Mouse (Mus musculus) liver, adult 2 months (tissue): ENCODE data around the gene Sema6d. TPM values are rescaled to one million over a fixed set of nuclear protein-coding genes. Genes with fewer than 3 reads are reported as not detected.

ENCODE experiments used
- DNase-seq: peaks from one replicate; pipeline ENCODE4 v3.0.0-alpha.2; 2011; ENCODE audit warnings: low read depth, low spot score; ENCODE audit errors: extremely low read depth
- H3K27ac ChIP-seq: fragments of 200-500 bp; replicated peaks from 2 replicates; pipeline ENCODE4 v1.5.1; 2012; ENCODE audit warnings: low read depth, mild to moderate bottlenecking, control low read depth, inconsistent platforms, low read length; ENCODE audit not compliant: insufficient read depth
- H3K27me3 ChIP-seq: fragments of 200-500 bp; 2 replicates; pipeline ENCODE4 v1.6.1; 2012; ENCODE audit warnings: mild to moderate bottlenecking, moderate library complexity, low read length, inconsistent platforms; ENCODE audit not compliant: control insufficient read depth, insufficient read depth
- H3K36me3 ChIP-seq: fragments of 200-500 bp; 2 replicates; pipeline ENCODE4 v1.6.1; 2012; ENCODE audit warnings: low read length, inconsistent platforms; ENCODE audit not compliant: control insufficient read depth, insufficient read depth
- H3K4me1 ChIP-seq: fragments of 200-500 bp; 2 replicates; pipeline ENCODE4 v1.6.1; 2011; ENCODE audit warnings: low read length; ENCODE audit not compliant: control insufficient read depth, insufficient read depth
- H3K4me3 ChIP-seq: fragments of 200-500 bp; 2 replicates; pipeline ENCODE4 v1.5.1; 2011; ENCODE audit warnings: low read depth, mild to moderate bottlenecking, control low read depth, low read length, moderate library complexity; ENCODE audit not compliant: insufficient read depth
- H3K79me2 ChIP-seq: fragments of 200-500 bp; 2 replicates; pipeline ENCODE4 v1.6.1; 2012; ENCODE audit warnings: inconsistent platforms, mild to moderate bottlenecking, low read length, moderate library complexity; ENCODE audit not compliant: control insufficient read depth, insufficient read depth
- H3K9ac ChIP-seq: fragments of 200-500 bp; 2 replicates; pipeline ENCODE4 v1.6.1; 2012; ENCODE audit warnings: low read depth, mild to moderate bottlenecking, control low read depth, inconsistent platforms, low read length
- CTCF ChIP-seq: fragments of 200-500 bp; IDR thresholded peaks from 2 replicates; pipeline ENCODE4 v1.5.1; 2011; ENCODE audit warnings: low read depth, low read length, control low read depth
- POLR2A ChIP-seq: fragments of 200-500 bp; IDR thresholded peaks from 2 replicates; pipeline ENCODE4 v1.6.1; 2011; ENCODE audit warnings: low read length, control low read depth; ENCODE audit not compliant: insufficient read depth; ENCODE audit errors: extremely low read depth
- WGBS: fragments of 180-500 bp; shearing (Covaris S2); methylation state at CpG from one replicate; pipeline ENCODE4 v1.1.7; 2018; 5-methylcytosine and 5-hydroxymethylcytosine counted together
- polyA plus RNA-seq: library from polyadenylated mRNA; depleted of rRNA; stranded (reverse); fragments of >200 nt; gene quantifications from 2 replicates; pipeline ENCODE4 v1.2.3, GENCODE M21; 2012
- total RNA-seq: library from RNA; depleted of rRNA; stranded (reverse); fragments of >200 nt; gene quantifications from 2 replicates; pipeline ENCODE4 v1.2.3, GENCODE M21; 2014

Sema6d gene
- total and polyA plus RNA-seq, 2 experiments = 3.9 to 8.5 TPM

DNA sequence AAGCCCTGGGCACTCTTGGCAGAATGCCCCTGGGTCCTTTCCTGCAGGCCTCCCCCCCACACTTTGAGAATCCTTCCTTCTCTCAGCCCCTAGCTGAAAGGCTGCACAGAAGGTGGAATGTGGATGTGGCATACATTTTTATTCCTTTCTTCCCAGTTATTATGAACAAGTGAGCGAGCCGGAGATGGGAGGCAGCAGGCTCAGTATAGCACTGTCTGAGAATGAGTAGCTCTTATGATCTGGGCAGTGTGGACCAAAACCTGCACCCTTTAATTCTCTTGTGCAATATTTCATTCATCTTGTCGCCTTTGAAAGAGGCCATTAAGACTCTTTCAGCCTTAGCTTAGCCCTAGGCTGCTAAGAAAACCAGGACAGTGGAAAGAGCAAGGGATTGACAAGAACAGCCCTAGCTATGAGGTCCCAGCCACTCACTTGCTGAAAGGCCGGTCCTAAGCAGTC is 87.0 kb downstream of the Sema6d start:
- no peak for DNase-seq
- Histone ChIP-seq H3K4me1 (no peaks in the 10 kb centered on the region), H3K27me3 (no peaks in the 10 kb centered on the region), H3K4me3 (no peak overlapping the region), H3K9ac (no peak overlapping the region), H3K27ac (no peak overlapping the region), H3K79me2 (no peaks in the 10 kb centered on the region), H3K36me3 (no peaks in the 10 kb centered on the region)
- whole genome bisulfite sequencing = 89% methylated on average over 4 of the region's 4 CpGs
- TF ChIP-seq POLR2A (no peak), CTCF (no peak)

DNA sequence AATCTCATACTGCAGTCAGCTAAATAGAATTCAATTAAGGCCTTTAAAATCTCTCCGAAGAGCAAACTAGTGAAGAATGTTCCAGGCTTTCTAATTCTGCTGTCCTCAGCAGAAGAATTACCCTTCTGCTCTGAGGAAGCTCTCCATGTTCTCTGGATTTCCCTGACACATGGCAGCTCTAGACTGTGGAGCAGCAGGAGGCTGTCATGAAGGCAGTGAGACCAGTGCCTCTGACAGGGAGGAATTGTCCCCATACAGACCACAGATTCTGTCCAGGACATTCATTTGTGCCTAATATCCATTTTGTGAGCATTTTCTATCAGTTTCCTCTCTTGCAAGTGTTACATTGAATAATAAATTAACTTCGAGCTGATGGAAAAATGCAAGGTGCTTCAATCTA is 99.5 kb downstream of the Sema6d start:
- Histone ChIP-seq H3K36me3 (no peaks in the 10 kb centered on the region), H3K9ac (no peak overlapping the region), H3K27me3 (no peaks in the 10 kb centered on the region), H3K4me1 (no peaks in the 10 kb centered on the region), H3K4me3 (no peak overlapping the region), H3K79me2 (no peaks in the 10 kb centered on the region), H3K27ac (no peak overlapping the region)
- no peak for DNase-seq
- WGBS = 81% methylated on average over 2 of the region's 2 CpGs
- TF ChIP-seq POLR2A (no peak), CTCF (no peak)

DNA sequence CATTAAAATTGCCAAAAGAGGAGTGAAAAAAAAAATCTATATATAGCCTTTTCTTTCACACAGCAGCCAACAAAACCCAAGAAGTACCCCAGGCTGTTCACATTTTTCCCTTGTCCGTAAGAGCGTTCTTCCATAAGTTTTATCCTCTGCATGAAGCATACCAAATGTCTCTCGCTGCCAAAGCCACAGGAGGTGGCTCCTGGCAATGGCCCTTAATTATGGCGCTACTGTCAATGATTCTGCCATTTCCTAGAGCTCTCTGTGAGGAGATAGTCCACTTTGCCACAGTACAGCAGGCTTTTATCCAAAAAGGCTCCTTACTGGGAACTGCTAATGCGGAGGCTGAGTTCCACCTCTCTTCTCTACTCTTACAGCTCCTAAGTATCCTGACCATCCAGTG is 104.3 kb downstream of the Sema6d start:
- H3K79me2 ChIP-seq = no peaks in the 10 kb centered on the region
- no peaks in the 10 kb centered on the region for H3K36me3 ChIP-seq
- no peak for DNase-seq
- H3K4me1 ChIP-seq = no peaks in the 10 kb centered on the region
- TF ChIP-seq CTCF (no peak), POLR2A (no peak)
- no peak overlapping the region for H3K27ac ChIP-seq
- H3K27me3 ChIP-seq = no peaks in the 10 kb centered on the region
- H3K9ac ChIP-seq = no peak overlapping the region
- WGBS = 86% methylated on average over 5 of the region's 5 CpGs
- no peak overlapping the region for H3K4me3 ChIP-seq

- Histone ChIP-seq H3K4me3 (no peak overlapping the region), H3K9ac (no peak overlapping the region), H3K4me1 (no peaks in the 10 kb centered on the region), H3K27ac (no peak overlapping the region), H3K79me2 (no peaks in the 10 kb centered on the region), H3K27me3 (no peaks in the 10 kb centered on the region), H3K36me3 (no peaks in the 10 kb centered on the region)
- DNase-seq = no peak
- WGBS = 83% methylated on average over 5 of the region's 5 CpGs
- no peak for TF ChIP-seq CTCF
- no peak for TF ChIP-seq POLR2A
Measured at GRCm38 (mm10) chr2:124201493-124201892, 111.7 kb downstream of the Sema6d start.

GRCm38 (mm10) chr2:124202475-124202990 is 112.8 kb downstream of the Sema6d start:
- no peaks in the 10 kb centered on the region for H3K4me1 ChIP-seq
- TF ChIP-seq CTCF = no peak
- TF ChIP-seq POLR2A = no peak
- no peak for DNase-seq
- WGBS = 42% methylated on average over 4 of the region's 4 CpGs
- no peak overlapping the region for H3K4me3 ChIP-seq
- no peak overlapping the region for H3K27ac ChIP-seq
- no peak overlapping the region for H3K9ac ChIP-seq
- H3K27me3 ChIP-seq = no peaks in the 10 kb centered on the region
- no peaks in the 10 kb centered on the region for H3K36me3 ChIP-seq
- H3K79me2 ChIP-seq = no peaks in the 10 kb centered on the region

DNA sequence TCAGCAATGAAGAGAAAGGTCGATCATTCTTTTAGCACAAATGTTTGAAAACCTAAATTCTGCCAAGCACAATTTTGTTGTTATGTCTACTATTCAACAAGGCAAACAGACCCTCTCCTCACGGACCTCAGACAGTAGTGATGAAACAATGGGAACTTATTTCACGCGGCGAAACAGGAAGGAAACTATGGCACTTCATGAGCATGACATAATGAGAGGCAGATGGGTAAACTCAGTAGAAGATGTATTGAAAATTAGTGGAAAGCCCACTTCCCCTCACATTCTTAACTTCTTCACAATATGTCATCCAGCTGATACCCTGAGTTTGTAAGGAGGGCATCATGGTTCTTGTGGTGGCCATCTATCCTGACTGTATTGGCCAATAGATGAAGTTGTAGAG is 116.0 kb downstream of the Sema6d start:
- H3K36me3 ChIP-seq = no peaks in the 10 kb centered on the region
- H3K27ac ChIP-seq = no peak overlapping the region
- H3K4me1 ChIP-seq = no peaks in the 10 kb centered on the region
- H3K27me3 ChIP-seq = no peaks in the 10 kb centered on the region
- 88% methylated on average over 5 of the region's 5 CpGs for WGBS
- no peaks in the 10 kb centered on the region for H3K79me2 ChIP-seq
- no peak overlapping the region for H3K4me3 ChIP-seq
- DNase-seq = no peak
- TF ChIP-seq CTCF (no peak), POLR2A (no peak)
- H3K9ac ChIP-seq = no peak overlapping the region
